Mouse (Mus musculus) frontal cortex, adult 2 months (tissue): ENCODE data around the gene Myo9b. TPM values are rescaled to one million over a fixed set of nuclear protein-coding genes. Genes with fewer than 3 reads are reported as not detected.
A peak's percentile ranks its signal among the peaks of the same experiment; 100 is the strongest.
"Not testable (repeated sequence)": the region's sequence is repeated elsewhere in the genome, so short reads cannot be mapped to it uniquely, and the experiment has no call there.

Experiments used
- DNase-seq, 2 experiments: peaks; one replicate each; pipeline ENCODE4 v3.0.0; 2022; ENCODE audit warnings: low spot score in 1 of 2; ENCODE audit errors: extremely low spot score in 1 of 2
- polyA plus RNA-seq: library from polyadenylated mRNA; depleted of rRNA; stranded (reverse); fragments of >200 nt; gene quantifications from 2 replicates; pipeline ENCODE4 v1.2.3, GENCODE M21; 2012

Gene Myo9b
- polyA plus RNA-seq, 1 experiment = 38.0 TPM

DNA sequence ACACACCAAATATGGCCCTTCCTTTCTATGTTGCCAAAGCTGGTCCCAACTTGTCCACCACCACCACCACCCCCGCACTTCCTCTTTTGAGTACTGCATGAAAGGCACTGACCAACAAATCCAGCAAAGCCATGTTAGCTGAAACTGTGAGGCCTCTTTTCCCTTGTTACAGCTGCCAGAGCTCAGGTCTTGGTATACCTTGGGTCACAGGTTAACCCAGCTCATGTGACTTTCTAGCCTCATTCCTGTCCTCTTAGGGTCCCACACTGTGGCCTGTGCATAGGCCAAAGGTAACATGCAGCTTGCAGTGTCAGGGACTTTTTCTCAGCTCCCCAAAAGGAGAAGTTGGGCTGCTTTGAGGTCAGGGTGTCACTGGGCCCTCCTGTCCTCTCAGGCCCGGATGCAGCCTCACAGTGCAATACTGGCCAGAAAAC is 23.7 kb downstream of the Myo9b start:
- DNase-seq = no peak

DNA sequence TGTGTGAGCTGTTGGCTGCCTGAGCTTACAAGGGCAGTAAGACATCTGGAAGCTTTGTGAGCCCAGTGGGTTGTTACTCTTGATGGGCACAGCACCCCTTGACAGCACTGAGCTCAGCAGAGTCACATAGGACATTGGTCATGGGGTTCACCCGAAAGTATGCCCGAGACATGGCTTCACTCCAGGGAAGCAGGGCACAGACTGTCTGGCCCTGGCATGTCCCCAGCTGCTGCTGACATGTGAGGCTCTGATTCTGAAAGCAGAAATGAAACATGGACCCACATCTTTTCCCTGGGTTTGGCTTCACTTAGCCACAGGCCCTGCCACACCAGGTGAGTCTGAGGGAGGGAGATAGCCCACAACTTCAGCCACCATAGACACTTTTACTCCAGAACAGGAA is 24.3 kb downstream of the Myo9b start:
- DNase-seq = no peak

DNA sequence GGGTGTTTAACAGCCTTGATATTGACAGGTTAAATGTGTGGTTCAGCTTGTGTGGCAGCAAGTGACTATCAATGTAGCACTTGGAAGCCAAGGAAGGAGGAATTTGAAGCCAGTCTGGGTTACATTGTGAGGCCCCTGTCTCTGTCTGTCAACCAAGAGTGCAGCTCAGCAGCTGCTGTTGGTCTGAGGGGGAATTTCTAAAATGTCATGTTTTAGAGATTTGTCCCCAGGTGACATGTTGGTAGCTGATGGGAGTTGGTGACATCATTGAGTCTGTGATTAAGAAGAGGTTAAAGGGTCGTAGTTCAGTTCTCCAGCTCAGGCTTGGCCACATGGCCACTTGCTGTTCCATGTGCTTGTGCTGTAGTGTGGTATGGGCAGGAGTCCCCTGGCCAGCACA is 24.9 kb downstream of the Myo9b start:
- DNase-seq = no peak

DNA sequence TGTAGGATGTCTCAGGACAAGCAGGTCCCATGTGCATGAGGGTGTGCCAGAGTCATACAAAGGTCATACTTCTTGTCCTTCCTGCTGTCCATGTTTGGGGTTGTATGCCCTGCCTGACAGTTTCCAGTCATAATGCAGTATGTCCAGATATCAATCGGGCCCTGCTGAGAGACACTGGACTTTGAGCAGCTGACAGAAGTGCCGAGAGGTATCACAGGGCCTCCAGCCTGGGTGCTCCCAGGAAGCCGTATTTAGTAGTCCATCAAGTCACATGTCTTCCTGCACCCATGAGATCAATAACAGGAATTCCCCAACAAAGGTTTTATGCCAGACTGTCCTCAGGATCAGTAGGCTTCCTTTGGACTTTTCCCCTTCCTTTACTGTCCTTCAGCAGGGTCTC is 27.2 kb downstream of the Myo9b start:
- no peak for DNase-seq

DNA sequence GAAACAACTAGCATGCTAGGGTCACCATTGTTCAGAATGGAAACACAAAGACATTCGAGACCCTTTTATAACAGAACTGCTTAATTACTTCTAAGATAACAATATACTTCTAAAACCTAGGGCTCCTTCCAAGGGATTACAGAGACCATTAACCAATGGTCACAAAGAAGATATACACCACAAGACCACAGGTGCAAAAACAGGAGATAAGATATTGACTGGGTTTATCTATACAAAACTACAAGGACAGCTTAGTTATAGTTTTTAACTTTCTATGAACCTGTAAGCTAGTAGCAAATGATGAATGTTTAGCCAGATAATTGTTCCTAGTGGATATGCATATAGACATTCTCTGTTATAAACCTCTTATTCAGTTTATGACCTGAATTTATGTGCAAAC is 30.3 kb downstream of the Myo9b start:
- no peak for DNase-seq

DNA sequence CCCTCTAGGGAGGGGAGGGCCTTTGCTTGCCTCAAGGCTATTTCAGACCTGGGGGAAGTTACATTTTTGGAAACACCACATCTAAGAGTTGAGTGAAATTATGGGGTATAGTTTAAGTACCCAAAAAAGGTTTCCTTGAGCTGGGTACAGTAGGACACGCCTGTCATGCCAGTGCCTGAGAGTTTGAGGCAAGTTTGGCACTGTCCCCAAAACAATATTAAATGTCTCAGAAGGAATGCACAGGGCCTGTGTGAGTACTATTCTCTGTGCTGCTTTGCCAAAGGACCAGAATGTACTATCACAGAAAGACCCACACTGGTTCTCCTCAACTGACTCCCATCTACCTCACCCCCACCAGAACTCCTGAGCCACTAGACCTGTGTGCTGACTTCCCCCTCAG is 31.1 kb downstream of the Myo9b start:
- DNase-seq = no peak

DNA sequence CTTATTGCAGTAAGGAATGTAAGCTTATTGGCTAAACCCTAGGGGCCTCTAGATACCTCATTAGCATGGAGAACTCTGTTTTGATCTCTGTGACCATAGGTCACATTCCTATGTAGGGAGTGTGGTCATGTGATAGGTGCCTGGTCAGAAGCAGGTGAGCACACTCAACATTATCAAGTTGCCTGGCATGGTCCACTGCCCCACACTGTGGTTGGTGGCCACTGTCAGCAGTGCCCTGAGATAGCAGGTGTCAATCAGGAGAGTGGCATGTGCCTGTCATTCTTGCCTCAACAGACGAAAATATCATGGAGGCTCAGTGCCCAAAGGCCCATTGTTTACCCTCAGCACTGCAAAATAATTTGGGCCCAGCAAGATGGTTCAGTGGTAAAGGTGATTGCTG is 33.5 kb downstream of the Myo9b start:
- no peak for DNase-seq

DNA sequence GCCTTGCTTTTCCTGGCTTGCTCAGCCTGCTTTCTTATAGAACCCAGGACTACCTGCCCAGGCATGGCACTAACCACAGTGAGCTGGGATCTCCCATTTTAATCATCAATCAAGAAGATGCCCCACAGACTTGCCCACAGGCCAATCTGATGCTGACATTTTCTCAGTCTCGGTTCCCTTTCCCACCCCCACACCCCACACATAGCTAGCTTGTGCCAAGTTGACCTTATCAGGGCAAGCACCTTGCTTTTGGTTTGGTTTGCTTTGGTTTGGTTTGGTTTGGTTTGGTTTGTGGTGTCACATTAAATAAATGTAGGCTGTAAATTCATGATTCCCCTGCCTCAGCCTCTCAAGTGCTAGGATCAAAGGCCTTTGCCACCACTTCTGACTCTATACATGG is 34.9 kb downstream of the Myo9b start:
- no peak for DNase-seq

DNA sequence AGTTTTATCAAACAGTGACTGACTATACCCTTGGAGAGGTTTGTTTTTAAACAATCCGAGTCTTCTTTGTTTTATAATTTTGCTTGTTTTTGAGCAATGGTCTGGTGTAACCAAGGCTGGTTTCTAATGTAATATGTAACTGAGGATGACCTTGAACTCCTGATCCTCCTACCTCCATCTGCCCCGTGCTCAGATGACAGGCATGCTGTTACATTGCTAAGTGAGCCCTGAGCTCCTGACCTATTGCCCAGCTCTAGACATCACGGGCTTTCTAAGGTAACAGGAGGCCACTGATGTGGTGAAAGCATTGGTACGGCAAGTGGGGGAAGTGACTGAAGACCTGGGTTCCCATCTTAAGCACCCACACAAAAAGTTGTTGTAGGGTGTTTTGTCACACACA is 35.4 kb downstream of the Myo9b start:
- no peak for DNase-seq

DNA sequence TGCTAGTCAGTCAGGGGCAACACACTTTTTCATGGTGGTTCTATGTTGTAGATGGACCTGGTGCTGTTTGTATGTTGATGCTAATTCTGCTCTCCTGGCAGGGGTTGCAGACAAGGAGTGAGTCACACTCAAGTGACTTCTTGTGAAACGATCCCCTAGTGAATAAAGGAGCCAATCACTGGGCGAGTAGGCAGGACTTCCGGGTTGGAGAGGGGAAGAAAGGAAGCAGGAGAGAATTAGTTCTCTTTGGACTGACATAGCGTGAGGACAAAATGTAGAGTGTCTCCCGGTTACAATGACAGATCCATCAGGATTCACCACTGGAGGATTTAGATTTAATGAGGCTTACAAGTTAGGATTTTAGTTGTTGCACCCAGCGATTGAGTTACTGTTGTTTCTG is 37.9 kb downstream of the Myo9b start:
- DNase-seq = no peak

DNA sequence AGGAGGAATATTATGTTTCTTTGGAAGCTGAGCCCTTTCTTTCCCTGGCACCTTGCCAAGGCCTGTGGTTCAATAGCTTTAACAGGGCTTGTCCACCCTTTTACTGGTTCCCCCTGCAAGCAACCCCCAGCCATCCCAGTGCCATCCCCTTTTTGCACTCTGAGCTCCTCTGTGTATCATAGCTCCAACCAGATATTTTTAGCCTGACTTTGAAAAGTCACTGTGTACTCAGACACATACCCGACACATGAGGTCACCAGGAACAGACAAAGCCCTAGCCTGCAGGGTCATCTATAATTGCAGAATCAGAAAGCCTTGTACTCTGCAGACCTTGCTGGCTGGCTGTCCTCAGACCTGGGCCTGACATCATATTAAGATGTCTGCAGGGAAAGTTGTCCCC is 40.2 kb downstream of the Myo9b start:
- no peak for DNase-seq

DNA sequence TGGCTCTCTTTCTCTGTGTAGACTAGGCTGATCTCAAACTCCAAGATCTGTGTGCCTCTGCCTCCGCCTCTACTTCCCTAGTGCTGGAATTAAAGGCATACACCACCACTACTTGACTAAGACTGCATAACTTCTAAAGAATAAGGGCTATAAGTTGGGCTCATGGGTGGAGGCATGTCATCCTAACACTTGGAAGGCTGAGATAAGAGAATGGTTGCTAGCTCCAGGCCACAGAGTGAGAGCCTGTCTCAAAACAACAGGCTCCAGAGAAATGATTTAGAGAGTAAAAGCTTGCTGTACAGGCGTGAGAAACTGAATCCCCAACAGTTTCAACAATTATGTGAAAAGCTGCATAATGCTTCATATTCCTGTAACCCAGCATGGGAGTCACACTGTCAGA is 41.4 kb downstream of the Myo9b start:
- no peak for DNase-seq

DNA sequence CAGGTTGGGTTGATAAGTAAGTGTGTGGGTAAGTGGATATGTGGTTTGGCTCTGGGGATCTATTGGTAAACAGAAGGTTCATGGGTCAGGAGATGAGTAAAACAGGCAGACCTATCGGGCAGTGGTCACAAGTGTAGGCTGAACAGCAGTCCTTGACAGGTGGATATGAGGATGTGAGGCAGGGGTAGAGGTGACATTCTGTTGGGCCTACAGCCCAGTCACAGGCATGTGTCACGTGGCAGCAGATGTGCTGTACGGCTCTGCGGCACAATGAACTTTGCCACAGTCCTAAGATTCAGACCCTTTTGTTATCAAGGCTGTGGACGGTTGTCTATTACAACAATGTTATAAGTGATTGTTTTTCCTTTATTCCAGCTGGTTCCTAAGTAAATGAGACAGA is 43.5 kb downstream of the Myo9b start:
- no peak for DNase-seq

DNA sequence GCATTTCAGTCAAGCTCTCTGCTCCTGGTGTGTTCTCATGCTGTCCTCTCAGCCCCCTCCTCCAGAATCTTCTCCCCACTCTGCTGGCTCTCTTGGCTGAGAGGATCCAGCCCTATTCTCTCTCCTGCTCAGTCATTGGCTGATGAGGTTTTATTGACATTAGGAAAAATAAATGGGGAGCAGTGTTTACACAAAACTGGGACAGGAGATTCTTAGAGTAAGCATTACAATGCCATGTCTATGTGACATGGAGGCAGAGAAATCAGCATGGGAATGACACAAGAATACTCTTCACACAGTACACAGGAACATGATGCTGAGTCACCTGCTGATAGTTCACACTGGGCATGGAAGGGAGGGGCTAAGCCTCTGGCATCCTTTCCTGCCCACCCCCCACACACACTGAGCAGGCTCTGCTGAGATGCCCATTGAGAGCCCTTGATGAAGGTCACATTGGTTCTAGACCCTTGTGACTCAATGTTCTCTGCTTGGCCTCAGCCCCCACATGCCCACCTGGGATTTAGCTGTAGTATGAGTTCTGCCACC is 44.0 kb downstream of the Myo9b start:
- DNase-seq = no peak

DNA sequence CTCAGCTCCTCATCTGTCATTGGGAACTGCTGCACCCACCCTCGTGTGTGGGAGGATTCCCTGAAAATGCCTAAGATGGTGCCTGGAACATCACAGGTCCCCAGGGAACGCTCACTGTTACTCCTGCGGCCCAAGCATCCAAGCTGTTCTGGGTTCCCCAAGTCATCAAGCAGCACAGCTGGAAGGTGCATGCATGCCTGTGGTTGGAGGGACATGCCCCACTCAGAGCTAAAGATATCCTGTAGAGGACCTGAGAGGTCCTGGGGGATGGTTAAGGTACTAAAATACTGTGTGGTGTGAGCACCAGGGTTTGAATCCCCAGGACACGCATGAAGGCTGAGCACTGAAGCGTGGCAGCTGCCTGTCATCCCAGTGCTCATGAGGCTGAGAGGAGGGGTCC is 46.1 kb downstream of the Myo9b start:
- not testable (repeated sequence) for DNase-seq

DNA sequence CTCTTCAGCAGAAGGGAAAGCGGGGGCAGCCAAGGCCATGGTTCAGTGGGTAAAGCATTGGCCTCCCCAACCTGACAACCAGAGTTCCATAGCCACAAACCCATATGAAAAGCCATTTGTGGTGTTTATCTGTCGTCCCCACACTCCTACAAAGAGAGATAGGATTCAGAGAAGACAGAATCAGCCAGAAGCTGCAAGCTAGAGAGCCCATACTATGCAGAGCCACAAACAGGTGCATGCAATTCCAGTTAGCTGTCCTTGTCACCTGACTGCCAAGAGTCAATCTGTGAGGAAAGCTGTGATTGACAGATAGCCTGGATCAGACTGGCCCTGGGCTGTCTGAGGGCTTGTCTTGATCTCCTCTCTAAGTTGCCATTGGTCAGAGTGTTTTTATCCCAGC is 47.2 kb downstream of the Myo9b start:
- not testable (repeated sequence) for DNase-seq

DNA sequence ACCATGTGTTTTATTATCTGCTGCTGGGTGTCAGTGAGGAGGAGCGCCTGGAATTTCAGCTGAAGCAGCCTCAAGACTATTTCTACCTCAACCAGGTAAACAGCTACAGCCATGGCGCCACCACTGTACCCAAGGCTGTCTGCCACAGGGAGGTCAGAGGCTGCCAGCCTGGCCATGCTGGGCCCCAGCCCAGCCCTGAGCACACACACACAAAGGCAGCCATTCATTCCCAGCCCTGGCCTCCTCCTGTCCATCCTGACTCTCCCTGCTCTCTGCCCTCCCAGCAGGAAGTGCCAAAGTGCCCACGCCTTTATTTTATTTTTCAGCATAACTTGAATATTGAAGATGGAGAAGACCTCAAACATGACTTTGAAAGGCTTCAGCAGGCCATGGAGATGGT is 50.4 kb downstream of the Myo9b start:
- no peak for DNase-seq

DNA sequence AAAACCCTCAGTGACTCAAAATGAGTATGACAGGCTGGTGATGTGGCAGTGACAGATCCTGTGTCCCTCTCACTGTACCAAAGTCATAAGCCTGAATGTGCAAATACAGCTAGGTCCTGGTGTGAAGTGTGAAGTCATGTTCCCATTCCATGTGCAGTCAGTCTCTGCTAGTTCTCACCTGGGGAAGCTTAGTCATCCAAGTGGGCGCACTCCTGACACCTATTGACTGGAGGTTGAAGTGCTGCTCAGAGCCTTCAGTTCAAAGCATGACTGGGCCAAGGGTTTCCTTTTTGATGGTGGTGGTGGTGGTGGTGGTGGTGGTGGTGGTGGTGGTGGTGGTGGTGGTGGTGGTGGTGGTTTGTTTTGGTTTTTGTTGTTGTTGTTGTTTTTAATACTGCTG is 52.3 kb downstream of the Myo9b start:
- DNase-seq = peak in 1 of 2 experiments; percentile 30

DNA sequence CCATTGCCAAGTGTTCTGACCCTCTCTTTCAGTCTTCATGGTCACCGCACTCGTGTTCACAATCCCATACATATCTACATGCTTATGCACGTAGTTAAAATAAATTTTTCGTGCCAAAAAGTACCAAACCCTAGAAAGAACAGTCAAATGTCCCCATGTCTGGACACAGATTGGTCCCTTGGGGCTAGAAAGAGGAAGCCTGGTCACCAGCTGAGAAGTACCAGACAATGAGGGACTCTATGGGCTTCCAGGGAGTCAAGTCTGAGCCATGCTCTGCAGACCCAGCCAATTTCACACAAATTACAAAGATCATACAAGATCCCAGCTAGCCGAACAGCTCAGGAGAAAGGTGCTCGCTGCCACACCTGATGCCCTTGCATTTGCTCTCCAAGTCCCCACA is 65.3 kb downstream of the Myo9b start:
- not testable (repeated sequence) for DNase-seq

DNA sequence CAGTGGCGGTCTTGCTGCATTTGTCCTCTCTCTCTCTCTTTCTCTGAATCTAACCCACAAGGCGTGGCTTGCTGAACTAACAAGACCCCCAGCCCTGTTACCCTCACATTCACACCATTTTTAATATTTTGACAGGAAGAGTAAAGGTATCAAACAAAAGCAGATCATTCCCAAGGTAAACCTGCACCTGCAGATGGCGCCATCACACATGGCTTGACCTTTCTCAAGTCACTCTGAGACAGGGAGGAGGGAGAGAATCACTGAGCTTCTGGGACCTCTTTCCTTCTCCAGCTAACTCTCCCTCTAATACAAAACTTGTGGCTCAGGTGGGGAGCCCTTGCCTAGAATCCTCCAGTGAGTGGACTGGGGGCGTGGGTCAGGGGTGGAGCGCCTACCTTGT is 68.1 kb downstream of the Myo9b start:
- peak in 1 of 2 experiments; percentile 26 for DNase-seq

DNA sequence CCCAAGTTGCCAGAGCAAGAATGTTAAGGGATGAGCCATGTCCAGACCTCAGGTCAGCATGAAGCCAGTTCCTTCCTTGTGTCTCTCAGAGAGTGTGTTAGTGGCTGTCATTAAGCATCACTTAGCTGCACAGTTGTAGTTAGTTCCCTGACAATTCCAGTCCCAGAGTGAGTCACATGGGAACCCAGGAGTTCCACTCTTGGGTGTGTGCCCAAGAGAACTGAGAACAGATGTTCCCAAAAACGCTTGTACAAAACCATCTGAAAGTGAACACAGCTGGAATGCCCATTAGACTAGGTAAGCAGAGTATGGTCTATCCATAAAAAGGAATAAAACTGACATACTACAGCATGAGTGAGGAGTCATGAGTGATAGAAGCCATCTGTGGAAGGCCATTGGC is 74.1 kb downstream of the Myo9b start:
- no peak for DNase-seq

DNA sequence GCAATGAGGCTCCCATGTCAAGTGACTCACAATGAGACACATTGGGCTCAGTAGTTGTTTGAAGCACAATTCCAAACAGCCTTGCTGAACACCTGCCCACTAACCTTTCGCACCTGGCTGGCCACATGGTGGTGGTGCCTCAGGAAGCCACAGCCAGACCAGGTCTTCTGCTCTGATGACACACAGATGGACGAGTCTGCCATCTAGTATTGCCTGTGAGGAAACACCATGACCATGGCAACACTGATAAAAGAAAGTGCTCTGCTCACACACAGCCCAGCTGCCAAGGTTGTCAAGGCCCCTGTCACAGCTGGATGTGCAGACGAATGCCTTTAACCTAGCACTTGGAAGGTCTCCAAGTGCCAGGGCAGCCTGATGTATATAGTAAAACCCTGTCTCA is 78.6 kb downstream of the Myo9b start:
- DNase-seq = no peak

DNA sequence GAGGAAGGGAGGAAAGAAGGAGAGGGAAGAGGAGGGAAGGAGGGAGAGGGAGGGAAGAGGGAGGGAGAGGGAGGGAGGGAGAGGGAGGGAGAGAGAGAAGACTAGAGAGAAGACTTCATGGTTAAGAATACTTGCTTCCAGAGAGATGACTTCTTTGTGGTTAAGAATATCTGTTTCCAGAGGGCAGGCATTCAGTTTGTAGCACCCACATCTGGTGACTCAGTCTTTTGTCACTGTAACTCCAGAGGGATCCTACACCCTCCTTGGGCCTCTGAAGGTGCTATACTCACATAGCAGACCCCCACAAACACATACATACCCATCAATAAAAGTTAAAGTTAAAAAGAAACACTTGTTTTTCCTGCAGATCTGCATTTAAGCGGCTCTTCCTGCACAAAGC is 79.0 kb downstream of the Myo9b start:
- no peak for DNase-seq
